Mouse (Mus musculus) liver, postnatal 0 days (tissue): ENCODE measurements around the gene Tacc2.

ENCODE experiments used
- CTCF ChIP-seq: sonication (generic); IDR thresholded peaks from 2 replicates; pipeline ENCODE4 v1.5.1; 2016; ENCODE audit warnings: antibody characterized with exemption, low read depth
- EP300 ChIP-seq: IDR thresholded peaks from 2 replicates; pipeline ENCODE4 v1.6.1; 2016; ENCODE audit warnings: antibody characterized with exemption, low read depth, mild to moderate bottlenecking

GRCm38 (mm10) chr7:130692943-130693799, 115.9 kb downstream of the Tacc2 start:
- TF ChIP-seq CTCF (no peak), EP300 (no peak)
